Mouse (Mus musculus) olfactory bulb, adult 2 months (tissue): ENCODE measurements at regions not wholly inside any gene's neighbourhood (a gene's known extent, or its start where the extent isn't known, plus 50 kb on each side); places are given as distances from the start of the nearest gene placed in this dataset.

Experiments used
- H3K27ac ChIP-seq: fragments of 200-500 bp; 2 replicates; pipeline ENCODE4 v1.5.1; 2012; ENCODE audit warnings: low read depth, low read length; ENCODE audit not compliant: insufficient read depth
- H3K4me1 ChIP-seq: fragments of 200-500 bp; 2 replicates; pipeline ENCODE4 v1.6.1; 2012; ENCODE audit warnings: low read length; ENCODE audit not compliant: control insufficient read depth, insufficient read depth
- H3K4me3 ChIP-seq: fragments of 200-500 bp; 2 replicates; pipeline ENCODE4 v1.5.1; 2012; ENCODE audit warnings: mild to moderate bottlenecking, low read depth, low read length, moderate library complexity; ENCODE audit not compliant: insufficient read depth
- CTCF ChIP-seq: fragments of 200-500 bp; IDR thresholded peaks from 2 replicates; pipeline ENCODE4 v1.5.1; 2012; ENCODE audit warnings: low read depth, mild to moderate bottlenecking, low read length, moderate library complexity; ENCODE audit not compliant: insufficient read depth
- POLR2A ChIP-seq: fragments of 200-500 bp; IDR thresholded peaks from 2 replicates; pipeline ENCODE4 v1.6.1; 2012; ENCODE audit warnings: mild to moderate bottlenecking, low read depth, low read length, moderate library complexity; ENCODE audit not compliant: insufficient read depth
- WGBS: fragments of 180-500 bp; shearing (Covaris S2); methylation state at CpG from one replicate; pipeline ENCODE4 v1.1.7; 2018; 5-methylcytosine and 5-hydroxymethylcytosine counted together

GRCm38 (mm10) chr2:30525295-30525694 is 51.3 kb upstream of the Ier5l start:
- WGBS = 15% methylated on average over 9 of the region's 9 CpGs
- H3K4me1 ChIP-seq = peaks cover 34% of the 10 kb centered on the region
- no peak overlapping the region for H3K4me3 ChIP-seq
- H3K27ac ChIP-seq = no peak overlapping the region
- TF ChIP-seq POLR2A = no peak

GRCm38 (mm10) chr2:30525831-30526230 is 51.8 kb upstream of the Ier5l start:
- H3K4me3 ChIP-seq = no peak overlapping the region
- no peak for TF ChIP-seq POLR2A
- no peak for TF ChIP-seq CTCF
- H3K27ac ChIP-seq = no peak overlapping the region
- WGBS = 82% methylated on average over 3 of the region's 3 CpGs
- H3K4me1 ChIP-seq = peaks cover 34% of the 10 kb centered on the region

- Histone ChIP-seq H3K27ac (no peak overlapping the region), H3K4me3 (no peak overlapping the region), H3K4me1 (peaks cover 34% of the 10 kb centered on the region)
- 39% methylated on average over 4 of the region's 4 CpGs for WGBS
- TF ChIP-seq CTCF (no peak), POLR2A (no peak)
These were observed 53.5 kb upstream of the Ier5l start for GRCm38 (mm10) chr2:30527495-30527894.

GRCm38 (mm10) chr2:30532948-30533347 is 58.9 kb upstream of the Ier5l start:
- Histone ChIP-seq H3K27ac (no peak overlapping the region), H3K4me1 (peaks cover 5% of the 10 kb centered on the region), H3K4me3 (no peak overlapping the region)
- TF ChIP-seq POLR2A (no peak), CTCF (no peak)

- 90% methylated on average over 6 of the region's 6 CpGs for WGBS
- Histone ChIP-seq H3K4me3 (no peak overlapping the region), H3K27ac (no peak overlapping the region), H3K4me1 (peaks cover 5% of the 10 kb centered on the region)
- no peak for TF ChIP-seq CTCF
- no peak for TF ChIP-seq POLR2A
These were observed 59.3 kb upstream of the Ier5l start for GRCm38 (mm10) chr2:30533367-30533766.

- TF ChIP-seq CTCF (no peak), POLR2A (no peak)
- Histone ChIP-seq H3K4me1 (peaks cover 5% of the 10 kb centered on the region), H3K27ac (no peak overlapping the region), H3K4me3 (no peak overlapping the region)
- 56% methylated on average over 10 of the region's 10 CpGs for WGBS
These were observed 60.4 kb upstream of the Cstad start for GRCm38 (mm10) chr2:30534485-30534884.

- 92% methylated on average over 1 of the region's 1 CpGs for whole genome bisulfite sequencing
- Histone ChIP-seq H3K27ac (no peak overlapping the region), H3K4me3 (no peak overlapping the region), H3K4me1 (peaks cover 16% of the 10 kb centered on the region)
- no peak for TF ChIP-seq POLR2A
- TF ChIP-seq CTCF = no peak
These were observed 55.5 kb upstream of the Cstad start for GRCm38 (mm10) chr2:30539305-30539704.

- no peak overlapping the region for H3K4me3 ChIP-seq
- H3K27ac ChIP-seq = no peak overlapping the region
- no peak for TF ChIP-seq CTCF
- peaks cover 28% of the 10 kb centered on the region for H3K4me1 ChIP-seq
- WGBS = 73% methylated on average over 4 of the region's 4 CpGs
These were observed 53.3 kb upstream of the Cstad start for GRCm38 (mm10) chr2:30541541-30541940.

GRCm38 (mm10) chr2:30544782-30545435 is 49.9 kb upstream of the Cstad start:
- H3K27ac ChIP-seq = peak overlapping the region; percentile 0

More at GRCm38 (mm10) chr2:30544782-30545435, 49.9 kb upstream of the Cstad start:
- Histone ChIP-seq H3K4me1 (peaks cover 32% of the 10 kb centered on the region), H3K4me3 (peak overlapping the region; percentile 20)
- no peak for TF ChIP-seq CTCF
- TF ChIP-seq POLR2A = no peak
- WGBS = 2% methylated on average over 35 of the region's 35 CpGs
